Mouse (Mus musculus) ovary, adult 18-20 months (tissue): ENCODE data around the gene Dnmt1.

Source experiments
- DNase-seq: peaks from one replicate; pipeline ENCODE4 v3.0.0; 2022; ENCODE audit warnings: low spot score, mixed read lengths

Dnmt1 gene

DNA sequence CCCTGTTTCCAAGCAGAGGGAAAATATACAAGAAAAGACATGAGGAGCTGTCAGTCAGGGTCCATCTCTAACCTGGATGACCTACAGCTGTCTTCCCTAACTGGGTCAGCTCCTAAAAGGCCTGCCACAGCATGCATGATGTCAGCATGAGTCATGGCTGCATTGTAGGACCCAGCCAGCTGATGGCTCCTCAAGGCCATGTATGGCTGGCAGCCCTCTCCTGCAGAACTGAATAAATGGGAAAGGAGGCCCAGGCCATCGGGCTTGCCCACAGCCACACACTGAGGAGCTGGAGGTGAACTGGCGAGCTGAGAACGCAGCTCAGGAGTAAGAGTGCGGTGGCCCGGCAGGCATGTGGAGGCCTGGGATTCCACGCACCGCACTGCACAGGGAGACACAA is 16.3 kb downstream of the Dnmt1 start:
- DNase-seq = peak; percentile 54

- DNase-seq = no peak
These were observed 36.4 kb downstream of the Dnmt1 start for GRCm38 (mm10) chr9:20923258-20923657.

DNA sequence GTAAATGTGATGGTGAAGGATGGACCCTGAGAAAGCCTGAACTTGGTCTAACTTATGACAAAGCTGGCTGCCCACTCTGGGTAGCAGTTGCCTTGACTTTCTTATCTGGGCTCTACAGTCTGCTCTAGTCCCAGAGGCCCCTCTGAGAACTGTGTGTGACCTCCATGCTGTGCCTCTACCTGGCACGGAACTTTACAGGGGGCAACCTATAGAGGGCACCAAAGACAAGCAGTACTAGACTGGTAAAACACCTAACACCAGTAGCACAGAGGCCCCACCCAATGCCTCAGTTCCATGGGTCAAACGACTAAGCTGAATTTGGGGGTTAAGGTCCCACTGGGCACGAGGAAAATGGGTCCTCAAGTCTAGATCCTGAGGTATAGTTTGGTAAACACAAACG is 43.5 kb downstream of the Dnmt1 start:
- no peak for DNase-seq

DNA sequence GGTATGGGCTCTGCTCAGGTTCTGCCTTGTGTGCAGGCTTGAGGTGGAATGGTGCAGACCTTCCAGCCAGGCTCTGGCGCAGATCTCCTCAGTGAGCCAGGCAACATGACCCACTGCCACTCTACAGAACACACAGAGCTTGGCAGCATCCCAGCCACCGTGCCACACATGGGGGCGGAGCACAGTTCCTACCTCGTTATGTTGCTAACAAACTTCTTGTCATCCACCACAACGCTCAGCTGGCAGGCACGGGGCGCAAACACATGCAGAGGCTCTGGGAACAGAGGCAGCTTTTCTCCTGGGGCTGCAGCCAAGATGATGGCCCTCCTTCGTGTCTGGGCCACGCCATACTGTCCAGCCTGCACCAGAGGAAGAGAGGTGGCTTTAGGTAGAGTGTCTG is 49.7 kb downstream of the Dnmt1 start:
- no peak for DNase-seq

DNA sequence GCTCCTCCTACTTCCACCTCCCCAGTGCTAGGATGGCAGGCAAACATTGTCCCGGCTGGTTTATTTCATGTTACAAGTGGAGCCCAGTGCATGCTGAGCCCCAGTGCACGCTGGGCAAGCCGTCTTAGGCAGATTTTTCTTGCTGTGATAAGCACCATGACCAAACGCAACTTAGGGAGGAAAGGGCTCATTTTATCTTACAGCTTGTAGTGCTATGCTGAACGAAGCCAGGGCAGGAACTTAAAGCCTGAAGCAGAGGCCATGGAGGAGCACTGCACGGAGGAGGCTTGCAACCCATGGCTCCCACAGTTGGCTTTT is 57.6 kb downstream of the Dnmt1 start:
- no peak for DNase-seq

GRCm38 (mm10) chr9:20901466-20902173 is 58.1 kb downstream of the Dnmt1 start:
- DNase-seq = no peak

GRCm38 (mm10) chr9:20898511-20899073 is 61.1 kb downstream of the Dnmt1 start, which contains the start of gene Eif3g:
Eif3g (minus strand) TSS chr9:20898623.
- peak; percentile 71 for DNase-seq

DNA sequence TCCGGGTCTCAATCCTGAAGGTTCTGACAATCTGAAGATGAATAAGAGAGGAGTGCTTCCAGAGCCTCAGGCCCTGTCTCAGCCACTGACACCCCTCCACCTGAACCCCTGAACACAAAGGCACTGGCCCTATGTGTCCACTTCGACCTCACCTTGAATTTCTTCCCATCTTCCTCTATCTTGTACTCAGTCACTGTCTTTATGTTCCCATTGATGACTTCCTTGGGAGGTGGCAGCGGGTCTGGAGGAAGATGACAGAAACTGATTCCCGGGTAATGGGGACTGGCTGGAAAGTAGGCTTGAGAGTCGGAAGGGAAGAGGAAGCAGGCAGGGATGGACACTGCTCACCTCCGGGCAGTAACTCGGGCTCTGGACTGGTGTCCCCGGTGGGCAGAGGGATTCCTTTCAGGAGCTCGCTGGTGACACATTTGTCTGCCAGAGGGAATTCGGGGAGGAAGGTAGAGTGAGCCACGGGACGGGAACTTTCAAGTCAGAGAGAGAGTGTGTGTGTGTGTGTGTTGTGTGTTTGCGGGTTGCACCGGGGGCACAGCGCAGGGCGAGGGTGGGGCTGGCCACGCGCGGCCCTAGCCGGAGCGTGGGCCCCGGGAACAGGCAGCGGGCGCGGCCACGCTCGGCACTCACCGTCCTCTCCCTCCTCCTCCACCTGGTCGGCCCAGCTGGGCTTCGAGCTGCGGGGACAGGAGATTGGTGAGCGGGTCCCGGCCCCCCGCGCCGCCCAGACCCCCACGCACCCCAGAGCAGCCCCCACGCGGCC is 61.8 kb downstream of the Dnmt1 start:
- DNase-seq = no peak

DNA sequence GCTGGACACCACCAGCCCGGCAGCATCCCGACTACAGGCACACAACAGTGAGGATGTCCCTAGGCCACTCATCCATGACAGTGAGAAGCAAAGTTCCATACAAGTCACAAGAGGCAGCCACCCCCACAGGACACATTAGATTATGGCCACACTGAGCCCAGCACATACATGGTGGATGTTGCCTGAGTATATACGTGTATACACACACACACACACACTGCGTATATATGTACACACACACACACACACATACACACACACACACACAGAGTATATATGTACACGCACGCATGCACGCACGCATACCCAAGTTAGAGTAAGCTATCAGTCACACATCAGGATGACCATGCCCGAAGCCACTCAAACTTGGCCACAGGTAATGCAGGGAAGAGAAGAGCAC is 64.3 kb downstream of the Dnmt1 start:
- DNase-seq = no peak

DNA sequence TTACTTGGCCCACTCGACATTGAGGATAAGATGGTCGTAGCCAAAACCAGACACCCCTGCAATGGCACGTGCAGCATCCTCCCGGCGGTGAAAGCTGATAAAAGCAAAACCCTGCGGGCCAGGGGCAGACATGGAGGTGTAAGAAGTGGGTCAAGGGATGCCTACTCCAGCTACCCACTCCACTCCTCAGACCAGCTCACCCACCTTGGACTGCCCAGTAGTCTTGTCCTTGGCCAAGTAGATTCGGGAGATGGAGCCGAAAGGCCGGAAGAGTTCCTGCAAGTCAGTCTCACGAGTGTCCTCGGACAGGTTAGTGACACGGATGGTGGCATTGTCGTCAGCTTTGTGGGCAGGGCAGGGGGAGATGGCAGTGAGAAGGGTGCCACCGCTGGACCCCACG is 65.1 kb downstream of the Dnmt1 start:
- no peak for DNase-seq

DNA sequence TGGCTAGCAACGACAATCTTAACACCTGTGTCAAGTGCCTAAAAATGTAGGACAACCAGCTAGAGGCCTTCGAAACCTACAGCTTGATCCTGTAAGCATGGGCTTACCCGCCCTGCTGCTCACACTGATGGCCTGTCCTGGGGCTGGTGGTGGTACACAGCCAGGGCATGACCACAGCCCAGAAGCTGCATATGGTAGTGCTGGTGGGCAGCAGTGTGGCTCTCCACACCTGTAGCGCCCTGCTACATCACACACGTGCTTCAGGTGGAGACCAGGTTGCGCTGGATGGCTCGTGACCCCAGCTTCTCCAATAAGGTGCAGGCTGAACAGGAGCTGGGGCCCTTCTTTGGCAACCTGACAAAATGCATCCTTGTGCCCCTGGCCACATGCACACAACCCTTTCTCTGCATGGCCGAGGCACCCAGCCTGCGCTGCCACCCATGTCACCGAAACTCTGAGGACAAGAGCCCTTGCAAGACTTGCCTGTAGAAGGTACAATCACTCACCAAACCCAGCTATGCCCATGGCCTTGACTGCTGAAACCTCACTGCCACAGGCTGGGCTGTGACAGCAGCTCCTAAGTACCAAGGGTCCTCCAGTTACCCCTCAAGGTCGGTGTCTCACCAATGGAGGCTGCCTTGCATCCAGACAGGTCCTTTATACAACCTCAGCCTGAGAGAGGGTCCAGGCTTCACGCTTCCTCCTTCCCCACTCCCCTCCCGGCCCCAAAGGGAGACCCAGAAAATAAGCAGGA is 65.9 kb downstream of the Dnmt1 start:
- DNase-seq = no peak

DNA sequence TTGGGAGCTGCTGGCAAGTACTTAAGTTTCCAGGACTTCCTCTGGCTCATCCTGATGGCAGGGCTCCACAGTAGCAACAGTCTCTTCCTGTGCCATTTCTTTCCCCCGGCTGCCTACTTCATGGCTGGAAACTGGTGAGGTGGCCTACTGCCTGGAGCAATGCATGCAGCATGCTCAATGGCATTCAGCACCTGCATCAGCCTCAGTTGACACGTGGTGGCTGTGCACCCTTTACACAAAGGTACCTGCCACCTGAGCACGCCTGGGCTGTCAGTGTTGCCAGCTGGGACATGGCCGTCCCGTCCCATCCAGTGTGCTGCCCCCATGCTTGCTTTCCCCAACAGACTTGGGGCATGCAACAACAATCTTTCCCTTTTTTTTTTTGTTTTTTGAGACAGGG is 66.6 kb downstream of the Dnmt1 start:
- no peak for DNase-seq

GRCm38 (mm10) chr9:20892104-20892653 is 67.5 kb downstream of the Dnmt1 start:
- no peak for DNase-seq

DNA sequence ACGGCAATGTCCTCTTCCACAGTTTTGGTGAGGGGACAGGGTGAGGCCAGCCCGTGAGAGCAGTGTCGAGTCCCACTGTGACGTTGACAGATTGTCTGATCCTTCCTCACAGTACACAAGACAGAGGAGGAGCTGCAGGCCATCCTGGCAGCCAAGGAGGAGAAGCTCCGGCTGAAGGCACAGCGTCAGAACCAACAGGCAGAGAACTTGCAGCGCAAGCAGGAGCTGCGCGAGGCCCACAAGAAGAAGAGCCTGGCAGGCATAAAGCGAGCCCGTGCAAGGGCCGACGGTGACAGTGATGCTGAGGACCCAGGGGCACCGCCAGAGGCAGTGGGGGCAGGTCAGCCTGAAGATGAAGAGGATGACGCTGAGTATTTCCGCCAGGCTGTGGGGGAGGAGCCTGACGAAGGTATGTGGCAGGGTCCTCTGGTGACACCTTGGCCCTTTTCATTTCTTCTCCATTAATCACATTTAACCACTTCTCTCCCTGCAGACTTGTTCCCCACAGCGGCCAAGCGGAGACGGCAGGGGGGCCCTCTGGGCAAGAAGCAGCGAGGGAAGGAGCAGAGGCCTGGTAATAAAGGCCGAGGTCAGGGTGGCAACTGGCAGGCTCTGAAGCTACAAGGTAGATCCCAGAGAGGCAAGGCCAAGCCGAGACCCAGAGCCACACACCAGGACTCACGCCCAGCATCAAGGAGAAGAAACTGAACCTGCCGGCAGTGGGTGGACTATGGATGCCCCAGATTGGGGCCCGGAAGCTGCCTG is 68.2 kb downstream of the Dnmt1 start:
- no peak for DNase-seq

DNA sequence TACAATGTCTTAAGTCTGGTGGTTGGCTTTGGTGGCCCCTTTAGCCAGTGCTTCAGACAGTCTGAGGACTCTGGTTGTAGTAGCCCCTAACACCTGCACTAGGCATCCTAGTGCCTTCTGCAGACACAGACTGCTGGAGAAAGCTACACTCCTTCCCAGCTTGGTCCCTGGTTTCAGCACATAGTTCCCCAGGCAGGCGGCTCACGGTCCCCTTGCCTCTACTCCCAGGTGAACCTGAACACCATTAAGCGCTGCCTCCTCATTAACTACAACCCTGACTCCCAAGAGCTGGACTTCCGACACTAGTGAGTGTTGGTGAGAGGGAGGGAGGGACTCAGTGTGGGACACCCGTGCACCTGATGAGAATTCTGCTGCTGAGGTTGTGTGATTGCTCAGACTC is 69.3 kb downstream of the Dnmt1 start:
- DNase-seq = no peak

- DNase-seq = no peak
These were observed 70.2 kb downstream of the Dnmt1 start for GRCm38 (mm10) chr9:20889185-20890141.

- no peak for DNase-seq
These were observed 71.3 kb downstream of the Dnmt1 start for GRCm38 (mm10) chr9:20888386-20888765.

DNA sequence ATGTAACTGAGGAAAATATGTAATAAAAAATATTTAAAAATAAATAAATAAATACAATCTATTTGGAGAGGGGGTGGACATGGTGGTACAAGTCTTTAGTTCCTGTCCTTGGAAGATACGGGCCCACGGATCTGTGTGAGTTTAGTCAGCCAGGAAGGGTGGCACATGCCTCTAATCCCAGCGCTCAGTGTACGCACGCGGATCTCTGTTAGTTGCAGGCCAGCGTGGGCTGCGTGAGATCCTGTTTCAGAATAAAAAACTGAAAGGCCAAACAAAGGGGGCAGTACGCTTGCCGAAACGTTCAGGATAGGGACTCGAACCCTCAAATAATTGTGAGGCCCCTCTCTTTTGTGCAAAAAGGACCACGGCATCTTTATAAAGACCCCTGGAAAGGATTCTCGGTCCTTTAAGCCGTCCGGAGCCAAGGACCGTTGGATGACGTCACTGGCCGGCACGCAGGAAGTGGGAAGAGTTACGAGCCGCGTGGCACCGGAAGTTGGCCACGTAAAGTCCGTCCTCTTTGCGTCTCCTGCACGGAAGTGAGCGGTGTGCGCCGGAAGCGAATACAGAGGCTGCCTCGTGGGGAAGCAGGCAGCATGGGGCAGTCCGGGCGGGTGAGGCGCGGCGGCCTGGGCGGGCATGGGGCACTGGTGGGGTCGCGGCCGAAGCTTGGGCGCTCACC is 71.8 kb downstream of the Dnmt1 start, which contains the start of gene Ppan:
TSS of gene Ppan (plus strand) at position 472 of the 682 bp plus-strand sequence.
- peak; percentile 94 for DNase-seq

- DNase-seq = no peak
These were observed 72.5 kb downstream of the Dnmt1 start for GRCm38 (mm10) chr9:20887191-20887590.

GRCm38 (mm10) chr9:20886563-20886962 is 73.1 kb downstream of the Dnmt1 start:
- no peak for DNase-seq
